Mouse (Mus musculus): ENCODE measurements around the gene Sp2.

Sp2 gene

DNA sequence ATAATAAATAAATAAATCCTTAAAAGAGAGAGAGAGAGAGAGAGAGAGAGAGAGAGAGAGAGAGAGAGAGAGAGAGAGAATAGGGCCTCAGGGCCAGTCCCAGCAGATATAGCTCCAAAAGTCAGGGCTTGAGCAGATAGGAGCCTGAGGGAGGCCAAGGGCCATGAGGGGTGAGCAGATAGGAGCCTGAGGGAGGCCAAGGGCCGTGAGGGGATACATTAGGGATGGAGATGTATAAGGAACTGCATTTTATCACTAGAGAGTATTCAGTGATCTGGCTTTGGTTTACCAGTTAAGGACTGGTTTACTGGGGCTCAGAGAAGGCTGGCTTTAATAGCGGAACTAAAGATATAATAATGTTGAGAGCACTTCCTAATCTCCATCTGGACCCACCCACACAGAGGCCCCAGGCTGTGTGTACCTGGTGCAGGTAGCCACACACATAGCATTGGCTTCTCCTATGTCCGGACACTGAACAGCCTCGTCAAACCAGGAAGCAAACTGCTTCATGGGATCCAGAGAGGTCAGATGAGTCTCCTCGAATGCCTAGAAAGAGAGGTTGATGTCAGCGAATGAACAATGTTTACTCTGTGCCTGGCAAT, 40.7 kb downstream of the Sp2 start:
- ATAC-seq (ENCODE audit: insufficient number of reproducible peaks, low FRiP score, low TSS enrichment), result no peak

GRCm38 (mm10) chr11:96940578-96941465, 41.9 kb downstream of the Sp2 start:
- no peak for ATAC-seq (ENCODE audit: insufficient number of reproducible peaks, low FRiP score, low TSS enrichment)

- ATAC-seq (ENCODE audit: insufficient number of reproducible peaks, low FRiP score, low TSS enrichment), result no peak
Measured at GRCm38 (mm10) chr11:96938426-96938800, 44.3 kb downstream of the Sp2 start.

DNA sequence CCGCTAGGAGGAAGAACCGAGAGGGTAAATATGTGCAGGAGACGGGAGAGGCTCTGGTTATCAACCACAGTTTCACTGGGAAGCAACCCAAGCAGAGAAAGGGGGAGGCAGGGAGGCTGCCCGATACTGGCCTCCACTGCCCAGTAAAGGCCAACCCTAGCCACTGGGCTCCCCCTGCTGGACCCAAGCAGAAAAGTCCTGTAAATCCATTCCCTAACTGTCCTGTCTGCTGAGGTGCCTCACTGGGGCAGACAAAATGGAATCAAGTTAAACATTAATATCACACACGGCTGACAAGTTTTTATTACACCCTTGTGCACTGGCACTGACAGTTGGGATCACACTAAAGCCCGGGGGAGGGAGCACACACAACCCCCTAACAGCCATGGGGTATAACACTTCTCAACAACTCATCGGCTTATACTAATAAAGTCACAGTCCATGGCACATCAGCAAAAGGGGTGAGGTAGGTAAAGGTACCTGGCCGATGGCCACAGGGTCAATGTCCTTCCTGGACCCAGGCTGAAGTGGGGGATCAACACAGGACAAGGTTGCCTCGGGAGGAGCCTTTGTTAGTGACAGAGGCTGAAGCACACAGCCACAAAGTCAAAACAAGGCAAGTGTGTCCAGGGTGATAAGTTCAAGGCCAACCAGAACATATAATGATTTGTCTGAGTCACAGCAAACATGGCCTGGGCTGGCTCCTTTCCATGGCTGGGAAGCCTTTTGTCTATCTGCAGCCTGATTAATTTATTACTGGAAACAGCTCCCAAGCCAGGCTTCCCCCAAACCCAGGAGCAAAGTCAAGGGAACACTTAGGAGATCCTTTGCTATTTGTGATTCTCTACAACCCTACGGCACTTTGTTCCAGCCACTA, 45.0 kb downstream of the Sp2 start:
- ATAC-seq (ENCODE audit: insufficient number of reproducible peaks, low FRiP score, low TSS enrichment), result no peak

- ATAC-seq (ENCODE audit: insufficient number of reproducible peaks, low FRiP score, low TSS enrichment), result no peak
Measured at GRCm38 (mm10) chr11:96935872-96936650, 46.7 kb downstream of the Sp2 start.

GRCm38 (mm10) chr11:96934921-96935356, 47.8 kb downstream of the Sp2 start:
- ATAC-seq (ENCODE audit: insufficient number of reproducible peaks, low FRiP score, low TSS enrichment), result no peak; the same call in 1 of the 2 replicates

- no peak for ATAC-seq (ENCODE audit: insufficient number of reproducible peaks, low FRiP score, low TSS enrichment)
Measured at GRCm38 (mm10) chr11:96933562-96934276, 49.0 kb downstream of the Sp2 start.

DNA sequence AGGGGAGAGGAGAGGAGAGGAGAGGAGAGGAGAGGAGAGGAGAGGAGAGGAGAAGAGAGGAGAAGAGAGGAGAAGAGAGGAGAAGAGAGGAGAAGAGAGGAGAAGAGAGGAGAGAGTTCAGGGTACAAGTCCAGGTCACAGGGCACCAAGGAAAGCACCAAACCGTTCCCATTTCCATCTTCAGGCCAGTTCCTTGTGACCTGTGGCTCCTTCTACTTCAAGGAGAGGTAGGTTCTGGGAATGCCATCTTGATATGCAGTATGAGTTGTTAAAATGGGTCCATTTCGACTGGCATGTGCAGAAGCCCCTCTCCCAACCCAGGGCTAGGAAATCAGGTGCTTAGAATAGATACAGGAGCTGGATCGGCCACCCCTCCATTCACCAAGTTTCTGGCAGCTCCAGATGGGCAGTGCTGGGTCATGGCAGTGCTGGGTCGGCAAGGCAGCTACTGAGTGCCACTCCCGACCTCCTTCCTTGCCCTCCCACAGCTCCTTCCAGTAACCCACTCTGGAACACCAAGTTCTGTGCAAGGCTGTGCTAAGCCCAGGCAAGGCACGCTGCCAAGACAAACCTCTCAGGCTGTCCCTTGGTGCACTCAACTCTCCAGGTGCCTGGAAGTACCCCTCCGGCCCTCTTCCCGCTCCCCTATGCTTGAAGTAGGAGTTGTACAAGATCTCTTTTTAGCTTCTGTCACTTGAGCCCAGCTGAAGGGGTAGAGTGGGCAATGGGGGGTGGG, 51.3 kb downstream of the Sp2 start:
- no peak for ATAC-seq (ENCODE audit: insufficient number of reproducible peaks, low FRiP score, low TSS enrichment)

GRCm38 (mm10) chr11:96929766-96930331, 52.9 kb downstream of the Sp2 start:
- ATAC-seq (ENCODE audit: insufficient number of reproducible peaks, low FRiP score, low TSS enrichment), result no peak

DNA sequence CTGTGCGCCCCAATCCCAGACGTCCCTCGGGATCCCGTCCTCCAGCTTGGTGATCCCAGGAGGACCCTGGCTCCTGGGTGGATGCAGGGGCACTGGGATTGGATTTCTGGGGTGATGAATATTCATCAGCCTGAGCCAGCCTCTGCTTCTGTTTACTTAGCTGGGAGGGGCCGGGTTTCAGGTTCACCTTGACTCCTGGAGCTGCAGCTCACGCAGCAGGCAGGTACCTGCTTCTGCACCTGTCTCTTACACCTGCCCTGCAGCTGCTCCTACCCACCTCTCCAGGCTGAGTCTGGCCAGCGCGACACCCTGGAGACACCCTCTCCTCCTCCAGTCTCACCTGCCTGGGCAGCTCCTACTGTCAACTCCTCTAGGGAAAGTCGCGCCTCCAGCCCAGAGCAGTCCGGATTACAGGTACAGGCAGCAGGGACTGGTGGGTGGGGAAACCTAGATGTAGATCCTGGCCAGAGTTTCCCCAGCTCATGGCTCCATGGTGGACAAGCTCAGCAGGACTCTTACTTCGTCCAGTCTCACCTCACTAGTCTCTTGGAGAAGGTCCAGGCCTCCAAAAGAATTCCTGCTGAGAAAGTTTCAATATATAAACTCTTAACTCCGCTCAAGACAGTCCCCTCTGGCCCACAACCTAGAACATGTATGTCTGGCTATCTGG, 53.5 kb downstream of the Sp2 start:
- no peak for ATAC-seq (ENCODE audit: insufficient number of reproducible peaks, low FRiP score, low TSS enrichment)

GRCm38 (mm10) chr11:96928691-96929090, 54.1 kb downstream of the Sp2 start:
- ATAC-seq (ENCODE audit: insufficient number of reproducible peaks, low FRiP score, low TSS enrichment), result no peak

DNA sequence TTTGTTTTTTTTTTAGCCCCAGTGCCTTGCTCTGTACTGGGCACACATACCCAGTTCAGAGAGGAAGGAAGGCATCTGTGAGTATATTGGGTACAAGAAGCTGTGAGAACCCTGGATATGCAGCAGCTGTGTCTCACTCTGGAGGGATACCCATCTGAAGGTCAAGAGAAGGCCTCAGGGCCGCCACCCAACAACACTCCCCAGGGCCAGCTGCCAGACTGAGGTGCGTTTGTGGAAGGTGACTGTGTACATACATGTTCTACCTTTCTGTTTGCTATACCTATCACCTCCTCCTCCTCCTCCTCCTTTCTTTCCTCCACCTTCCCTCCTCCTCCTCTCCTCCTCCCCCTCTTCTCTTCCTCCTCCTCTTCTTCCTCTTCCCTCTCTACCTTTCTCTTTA, 54.7 kb downstream of the Sp2 start, which contains the start of gene Prr15l:
Gene Prr15l (plus strand): TSS at position 17 of the 400 bp plus-strand sequence.
- no peak for ATAC-seq (ENCODE audit: insufficient number of reproducible peaks, low FRiP score, low TSS enrichment)

DNA sequence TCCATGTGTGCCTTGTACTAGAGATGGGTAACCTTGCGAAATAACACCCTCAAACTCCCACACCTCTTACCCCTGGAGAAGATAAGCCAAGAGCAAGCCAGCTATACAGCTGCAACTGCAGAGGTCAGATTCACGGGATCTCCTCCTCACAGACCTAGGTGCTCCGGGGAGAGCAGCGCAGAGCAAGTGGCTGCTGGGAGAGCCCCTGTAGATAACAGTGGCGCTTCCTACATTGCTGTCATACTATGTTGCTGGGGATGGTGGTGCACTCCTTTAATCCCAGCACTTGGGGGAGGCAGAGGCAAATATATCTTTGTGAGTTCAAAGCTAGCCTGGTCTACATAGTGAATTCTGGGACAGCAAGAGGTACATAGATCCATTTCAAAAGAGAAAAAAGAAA, 56.2 kb downstream of the Sp2 start:
- ATAC-seq (ENCODE audit: insufficient number of reproducible peaks, low FRiP score, low TSS enrichment), result no peak

DNA sequence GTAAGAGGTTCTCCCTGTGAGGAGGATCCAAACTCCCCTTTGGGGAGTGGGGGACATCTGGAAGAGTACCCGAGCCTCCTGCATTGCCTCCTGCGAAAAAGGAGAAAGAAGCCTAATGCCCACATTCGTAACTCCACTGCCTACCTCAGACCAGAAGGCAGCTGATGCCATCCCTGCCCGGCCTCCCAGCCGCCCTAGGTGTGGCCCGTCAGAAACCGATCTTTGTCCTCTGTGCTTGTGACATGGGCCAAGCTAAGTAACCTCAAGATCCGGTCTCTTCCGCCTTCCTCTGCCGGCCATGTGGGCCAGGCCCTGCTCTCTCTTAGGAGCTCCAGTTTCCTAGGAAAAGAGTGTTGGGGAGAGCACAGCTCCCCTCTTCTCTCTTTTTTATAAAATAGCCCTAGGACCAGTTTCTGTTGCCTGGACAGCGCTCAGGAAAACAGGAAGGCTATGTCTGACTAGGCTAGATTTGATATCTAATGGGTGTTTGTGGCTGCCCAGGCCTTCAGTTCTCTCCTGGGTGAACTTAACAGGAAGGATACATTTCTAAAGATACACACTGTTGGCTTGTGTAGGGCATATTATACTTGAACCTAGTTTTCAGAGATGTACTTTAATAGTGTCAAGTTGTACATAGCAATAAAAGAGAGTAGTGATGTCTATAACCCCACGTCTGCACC, 57.1 kb downstream of the Sp2 start:
- ATAC-seq (ENCODE audit: insufficient number of reproducible peaks, low FRiP score, low TSS enrichment), result no peak

- ATAC-seq (ENCODE audit: insufficient number of reproducible peaks, low FRiP score, low TSS enrichment), result no peak
Measured at GRCm38 (mm10) chr11:96924861-96925260, 57.9 kb downstream of the Sp2 start.

DNA sequence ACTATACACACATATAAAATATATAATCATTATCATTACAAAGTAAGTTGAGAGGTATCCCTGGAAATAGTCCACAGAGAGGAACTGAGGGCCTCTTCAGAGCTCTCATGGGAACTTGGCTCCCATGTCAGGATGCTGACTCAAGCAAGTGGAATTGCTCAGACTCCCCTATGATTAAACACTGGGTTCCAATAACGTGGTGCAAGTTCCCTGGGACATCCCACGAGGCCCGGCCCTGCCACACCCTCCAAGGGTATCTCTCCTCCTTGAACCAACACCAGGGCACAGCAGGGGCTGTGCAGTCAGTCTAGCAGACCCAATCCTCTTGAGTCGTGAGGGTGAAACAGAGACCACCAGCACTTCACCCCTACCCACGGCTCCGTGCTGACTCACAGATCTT, 63.8 kb downstream of the Sp2 start:
- no peak for ATAC-seq (ENCODE audit: insufficient number of reproducible peaks, low FRiP score, low TSS enrichment)

DNA sequence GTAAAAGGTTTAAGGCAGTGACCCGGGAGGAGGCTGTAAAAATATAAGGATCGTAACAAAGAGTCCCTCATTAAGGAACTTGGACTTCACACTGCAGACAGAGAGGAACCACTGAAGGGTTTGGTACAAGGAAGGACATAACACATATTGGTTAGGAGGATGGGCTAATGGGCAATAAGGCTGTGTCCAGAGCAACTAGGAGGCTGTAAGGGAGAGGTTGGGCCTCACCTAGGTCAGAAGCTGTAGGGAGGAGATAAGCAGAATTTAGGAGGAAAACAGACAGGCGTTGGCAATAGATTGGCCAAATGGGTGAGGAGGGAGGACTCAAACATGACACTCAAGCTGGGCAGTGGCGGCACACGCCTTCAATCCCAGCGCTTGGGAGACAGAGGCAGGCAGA, 65.3 kb downstream of the Sp2 start:
- ATAC-seq (ENCODE audit: insufficient number of reproducible peaks, low FRiP score, low TSS enrichment), result no peak
